Mouse (Mus musculus): Measurements from ENCODE around the gene Tmem54.

- TF ChIP-seq CTCF (IDR thresholded peaks at IDR 0.05; ENCODE audit: control insufficient read depth, insufficient read depth, insufficient read length) (no peak), USF1 (IDR thresholded peaks at IDR 0.05; ENCODE audit: low read depth) (no peak), MAX (IDR thresholded peaks at IDR 0.05) (no peak), CEBPB (IDR thresholded peaks at IDR 0.05; ENCODE audit: low read depth) (no peak), MYOG (IDR thresholded peaks at IDR 0.05; ENCODE audit: control insufficient read depth, extremely low read depth, insufficient read length) (no peak), MYOD1 (IDR thresholded peaks at IDR 0.05; ENCODE audit: control insufficient read depth, insufficient read length, low read depth) (no peak)
These were observed 36.5 kb downstream of the Tmem54 start for GRCm38 (mm10) chr4:129141560-129142438.
